ENCODE assay signal across 16 mouse cellular contexts in genomic region chr7:129791450-129791820, GRCm38 (mm10).
DNase-seq lines count a peak whose midpoint lies in the region; ATAC-seq and TF ChIP-seq lines count a peak whose summit lies in the region.
"Had no signal": no experiment of that assay in that cellular context is flagged by ENCODE, and none has a peak within 500 bp of the region (broad histone marks: within the 10 kb centered on the region; RNA-seq: fewer than 3 reads in every experiment).

No protein-coding gene starts in this region.

- H3K4me3 ChIP-seq in forebrain, postnatal 0 days (ENCODE audit: low read depth, low read length) = no peak overlapping the region
- H3K4me3 ChIP-seq in forebrain, embryonic 12.5 days (replicated peaks) = no peak overlapping the region
- no peak overlapping the region for H3K4me3 ChIP-seq in lung, embryonic 14.5 days (ENCODE audit: low read depth, low read length)
- no peak overlapping the region for H3K4me3 ChIP-seq in lung, adult 2 months (replicated peaks; ENCODE audit: extremely low read depth, low read depth, low read length)
- no peak overlapping the region for H3K4me3 ChIP-seq in heart, embryonic 15.5 days
- H3K4me3 ChIP-seq in stomach, embryonic 15.5 days (replicated peaks) = no peak overlapping the region
- H3K4me3 ChIP-seq: hindbrain, embryonic 13.5 days; neural tube, embryonic 12.5 days had no signal

- H3K27ac ChIP-seq in forebrain, postnatal 0 days (ENCODE audit: low read depth, low read length) = no peak overlapping the region
- H3K27ac ChIP-seq in forebrain, embryonic 12.5 days = no peak overlapping the region
- peak overlapping the region; percentile 20; the same call in 1 of the 2 replicates for H3K27ac ChIP-seq in lung, embryonic 14.5 days (ENCODE audit: low read depth)
- peak overlapping the region; percentile 47; the same call in 1 of the 2 replicates for H3K27ac ChIP-seq in heart, embryonic 15.5 days
- H3K27ac ChIP-seq in stomach, embryonic 15.5 days = peak overlapping the region; percentile 59; the same call in 1 of the 2 replicates
- H3K27ac ChIP-seq: hindbrain, embryonic 13.5 days; liver, embryonic 14.5 days; neural tube, embryonic 12.5 days had no signal

- H3K4me1 ChIP-seq in forebrain, postnatal 0 days (ENCODE audit: insufficient read depth) = peaks cover 22% of the 10 kb centered on the region
- peaks cover 11% of the 10 kb centered on the region for H3K4me1 ChIP-seq in forebrain, embryonic 12.5 days
- H3K4me1 ChIP-seq in lung, embryonic 14.5 days (ENCODE audit: insufficient read depth) = peaks cover 19% of the 10 kb centered on the region
- H3K4me1 ChIP-seq in lung, adult 2 months (ENCODE audit: control insufficient read depth, insufficient read depth, low read length) = no peaks in the 10 kb centered on the region
- H3K4me1 ChIP-seq in heart, embryonic 15.5 days (replicated peaks) = peaks cover 22% of the 10 kb centered on the region
- H3K4me1 ChIP-seq in stomach, embryonic 15.5 days = peaks cover 19% of the 10 kb centered on the region; the same call in 1 of the 2 replicates

- no peak overlapping the region for H3K4me2 ChIP-seq in forebrain, postnatal 0 days (ENCODE audit: low read depth)
- H3K4me2 ChIP-seq in forebrain, embryonic 12.5 days = no peak overlapping the region
- H3K4me2 ChIP-seq in lung, embryonic 14.5 days = no peak overlapping the region
- H3K4me2 ChIP-seq in heart, embryonic 15.5 days = no peak overlapping the region
- H3K4me2 ChIP-seq in stomach, embryonic 15.5 days = no peak overlapping the region
- H3K4me2 ChIP-seq: hindbrain, embryonic 13.5 days; midbrain, embryonic 11.5 days; neural tube, embryonic 12.5 days had no signal

- TF ChIP-seq CTCF in forebrain, postnatal 0 days (IDR thresholded peaks at IDR 0.05; ENCODE audit: low read depth) = no peak
- TF ChIP-seq CTCF in lung, embryonic 14.5 days (IDR thresholded peaks at IDR 0.05; ENCODE audit: low read depth) = no peak
- TF ChIP-seq CTCF in lung, adult 2 months (IDR thresholded peaks at IDR 0.05; ENCODE audit: insufficient read depth, low read length) = no peak

- WGBS in forebrain, postnatal 0 days = 38% methylated on average over 6 of the region's 6 CpGs
- WGBS in forebrain, embryonic 12.5 days = 92% methylated on average over 6 of the region's 6 CpGs
- WGBS in lung, embryonic 14.5 days = 62% methylated on average over 6 of the region's 6 CpGs
- WGBS in lung, adult 2 months = 74% methylated on average over 6 of the region's 6 CpGs
- WGBS in heart, embryonic 15.5 days = 52% methylated on average over 6 of the region's 6 CpGs
- WGBS in stomach, embryonic 15.5 days = 59% methylated on average over 6 of the region's 6 CpGs

- no peaks in the 10 kb centered on the region for H3K36me3 ChIP-seq in forebrain, postnatal 0 days (ENCODE audit: insufficient read depth)
- H3K36me3 ChIP-seq in forebrain, embryonic 12.5 days (replicated peaks) = no peaks in the 10 kb centered on the region
- H3K36me3 ChIP-seq in lung, embryonic 14.5 days (ENCODE audit: insufficient read depth) = no peaks in the 10 kb centered on the region
- H3K36me3 ChIP-seq in heart, embryonic 15.5 days = no peaks in the 10 kb centered on the region
- H3K36me3 ChIP-seq in stomach, embryonic 15.5 days = no peaks in the 10 kb centered on the region
- H3K36me3 ChIP-seq: hindbrain, embryonic 13.5 days; neural tube, embryonic 12.5 days had no signal

- TF ChIP-seq POLR2A in lung, adult 2 months (IDR thresholded peaks at IDR 0.05; ENCODE audit: borderline replicate concordance, extremely low read depth, low read depth, low read length) = no peak

- H3K9ac ChIP-seq in forebrain, postnatal 0 days = no peak overlapping the region
- no peak overlapping the region for H3K9ac ChIP-seq in forebrain, embryonic 12.5 days
- no peak overlapping the region for H3K9ac ChIP-seq in lung, embryonic 14.5 days
- H3K9ac ChIP-seq in heart, embryonic 15.5 days = no peak overlapping the region
- no peak overlapping the region for H3K9ac ChIP-seq in stomach, embryonic 15.5 days
- H3K9ac ChIP-seq: hindbrain, embryonic 13.5 days; liver, embryonic 14.5 days; neural tube, embryonic 12.5 days had no signal

- H3K9me3 ChIP-seq in forebrain, postnatal 0 days (ENCODE audit: low read length) = no peaks in the 10 kb centered on the region
- no peaks in the 10 kb centered on the region for H3K9me3 ChIP-seq in forebrain, embryonic 12.5 days
- H3K9me3 ChIP-seq in lung, embryonic 14.5 days (ENCODE audit: low read depth, low read length) = no peaks in the 10 kb centered on the region
- no peaks in the 10 kb centered on the region for H3K9me3 ChIP-seq in heart, embryonic 15.5 days (replicated peaks)
- no peaks in the 10 kb centered on the region for H3K9me3 ChIP-seq in stomach, embryonic 15.5 days
- H3K9me3 ChIP-seq: hindbrain, embryonic 13.5 days; neural tube, embryonic 12.5 days had no signal

- H3K27me3 ChIP-seq in forebrain, postnatal 0 days (ENCODE audit: insufficient read depth, low read length) = no peaks in the 10 kb centered on the region
- H3K27me3 ChIP-seq in forebrain, embryonic 12.5 days = peaks cover 7% of the 10 kb centered on the region; the same call in 1 of the 2 replicates
- H3K27me3 ChIP-seq in lung, embryonic 14.5 days (ENCODE audit: insufficient read depth, low read length) = no peaks in the 10 kb centered on the region
- H3K27me3 ChIP-seq in heart, embryonic 15.5 days = no peaks in the 10 kb centered on the region
- H3K27me3 ChIP-seq in stomach, embryonic 15.5 days (replicated peaks) = no peaks in the 10 kb centered on the region
- H3K27me3 ChIP-seq: neural tube, embryonic 12.5 days; Patski had no signal

- ATAC-seq in forebrain, postnatal 0 days = peak; percentile 62
- no peak for ATAC-seq in forebrain, embryonic 12.5 days (ENCODE audit: low FRiP score)
- no peak for ATAC-seq in lung, embryonic 14.5 days (ENCODE audit: insufficient read depth)
- ATAC-seq in heart, embryonic 15.5 days (replicated peaks; ENCODE audit: insufficient number of reproducible peaks, insufficient read depth, low FRiP score, low read depth) = no peak
- no peak for ATAC-seq in stomach, embryonic 15.5 days (ENCODE audit: insufficient read depth, low FRiP score, low read depth)
- ATAC-seq: CD4-positive, CD25-positive, alpha-beta regulatory T cell, adult 4 months; Patski had no signal

- DNase-seq in forebrain, postnatal 0 days = peak; percentile 75
- peak; percentile 67 for DNase-seq in lung, embryonic 14.5 days
- no peak for DNase-seq in lung, adult 2 months
- DNase-seq in neural tube, embryonic 10.5 days (ENCODE audit: extremely low spot score, low spot score) = no peak
- DNase-seq: adrenal gland, postnatal 10 days; cerebellum, adult 8-10 months; kidney, adult 8-10 months had no signal

Comparison
In these comparisons a context has a peak if more than half of its experiments do, and no peak if none do; other contexts are left out.
1. DNase-seq: peak in forebrain, postnatal 0 days (single experiment) and lung, embryonic 14.5 days (single experiment); none in lung, adult 2 months (single experiment) and neural tube, embryonic 10.5 days (single experiment).
2. H3K27ac ChIP-seq: peak in lung, embryonic 14.5 days (single experiment), heart, embryonic 15.5 days (single experiment) and stomach, embryonic 15.5 days (single experiment); none in forebrain, postnatal 0 days (single experiment) and forebrain, embryonic 12.5 days (single experiment).